Mouse (Mus musculus) CH12.LX (cell line): Measurements from ENCODE around the gene Rnf10.

ENCODE experiments used
- CTCF ChIP-seq, 2 experiments: IDR thresholded peaks in 1 of 2; conservative IDR thresholded peaks in 1 of 2; 2 replicates each; pipeline ENCODE4 v1.5.1; 2011 to 2012; ENCODE audit warnings: low read depth in 2 of 2, low read length in 2 of 2, improper control_type of control experiment in 1 of 2, inconsistent platforms in 1 of 2, mild to moderate bottlenecking in 1 of 2, moderate library complexity in 1 of 2
- EP300 ChIP-seq: IDR thresholded peaks from 2 replicates; pipeline ENCODE4 v1.6.1; 2011; ENCODE audit warnings: low read length, improper control_type of control experiment
- KAT2A ChIP-seq: IDR thresholded peaks from 2 replicates; pipeline ENCODE4 v1.6.1; 2012; ENCODE audit warnings: low read length, improper control_type of control experiment, inconsistent platforms; ENCODE audit not compliant: insufficient replicate concordance
- MAFK ChIP-seq: IDR thresholded peaks from 2 replicates; pipeline ENCODE4 v1.6.1; 2011; ENCODE audit warnings: low read length, improper control_type of control experiment; ENCODE audit not compliant: insufficient replicate concordance
- NELFE ChIP-seq: IDR thresholded peaks from 2 replicates; pipeline ENCODE4 v1.6.1; 2011; ENCODE audit warnings: low read depth, low read length, improper control_type of control experiment
- POLR2A ChIP-seq: IDR thresholded peaks from 2 replicates; pipeline ENCODE4 v1.6.1; 2011; ENCODE audit warnings: low read depth, mild to moderate bottlenecking, improper control_type of control experiment, low read length
- POLR2AphosphoS2 ChIP-seq: IDR thresholded peaks from 2 replicates; pipeline ENCODE4 v1.6.1; 2011; ENCODE audit warnings: low read depth, low read length, improper control_type of control experiment
- SMC3 ChIP-seq: IDR thresholded peaks from 2 replicates; pipeline ENCODE4 v1.6.1; 2011; ENCODE audit warnings: low read depth, low read length, improper control_type of control experiment
- USF1 ChIP-seq: IDR thresholded peaks from 2 replicates; pipeline ENCODE4 v1.6.1; 2014; ENCODE audit warnings: low read depth, mild to moderate bottlenecking, inconsistent platforms, low read length, improper control_type of control experiment
- USF2 ChIP-seq: conservative IDR thresholded peaks from 2 replicates; pipeline ENCODE4 v1.6.1; 2011; ENCODE audit warnings: low read depth, low read length, improper control_type of control experiment
- ZNF384 ChIP-seq: IDR thresholded peaks from 2 replicates; pipeline ENCODE4 v1.6.1; 2012; ENCODE audit warnings: low read depth, low read length, improper control_type of control experiment, inconsistent platforms

- TF ChIP-seq CTCF (conservative IDR thresholded peaks at IDR 0.05 in 1 of 2, IDR thresholded peaks at IDR 0.05 in 1 of 2; ENCODE audit: low read depth in 2 of 2, low read length in 2 of 2) (no peak), EP300 (no peak), MAFK (no peak), POLR2A (no peak), NELFE (no peak), USF2 (no peak), SMC3 (no peak), POLR2AphosphoS2 (no peak), ZNF384 (no peak), KAT2A (no peak), USF1 (no peak)
Observed at GRCm38 (mm10) chr5:115208601-115209000, 64.1 kb downstream of the Rnf10 start.
